8 mouse cellular contexts compared by ENCODE assay signal in genomic region chr5:147227354-147228112, GRCm38 (mm10). TPM values are rescaled to one million over a fixed set of nuclear protein-coding genes. Genes with fewer than 3 reads are reported as not detected.
DNase-seq lines count a peak whose midpoint lies in the region; ATAC-seq and TF ChIP-seq lines count a peak whose summit lies in the region.

No protein-coding gene starts in this region.

- no peak overlapping the region for H3K9ac ChIP-seq in heart, embryonic 11.5 days (ENCODE audit: low read depth, low read length)
- H3K9ac ChIP-seq in liver, embryonic 11.5 days (ENCODE audit: low read depth, low read length), result no peak overlapping the region
- H3K9ac ChIP-seq in stomach, embryonic 14.5 days (replicated peaks; ENCODE audit: low read depth, low read length), result no peak overlapping the region

- ATAC-seq in heart, embryonic 11.5 days (replicated peaks; ENCODE audit: insufficient number of reproducible peaks, low FRiP score, low TSS enrichment), result peak; percentile 49; the same call in 1 of the 2 replicates
- ATAC-seq in liver, embryonic 11.5 days (replicated peaks; ENCODE audit: low FRiP score), result peak; percentile 41; the same call in 1 of the 2 replicates
- peak; percentile 68; the same call in 1 of the 2 replicates for ATAC-seq in stomach, embryonic 14.5 days (ENCODE audit: insufficient number of reproducible peaks, insufficient read depth, low FRiP score, low read depth)

- H3K9me3 ChIP-seq in heart, embryonic 11.5 days (replicated peaks; ENCODE audit: control insufficient read depth, low read length), result no peaks in the 10 kb centered on the region
- H3K9me3 ChIP-seq in liver, embryonic 11.5 days (ENCODE audit: control insufficient read depth, low read length), result no peaks in the 10 kb centered on the region
- no peaks in the 10 kb centered on the region for H3K9me3 ChIP-seq in stomach, embryonic 14.5 days (ENCODE audit: control insufficient read depth, low read depth, low read length)

- no peak overlapping the region for H3K27ac ChIP-seq in bone marrow macrophage, adult 2 months (ENCODE audit: insufficient read depth, low read depth, low read length)
- H3K27ac ChIP-seq in embryonic fibroblast, embryonic 13.5 days (ENCODE audit: insufficient read depth, low read length), result no peak overlapping the region
- H3K27ac ChIP-seq in heart, embryonic 11.5 days (ENCODE audit: low read depth, low read length), result no peak overlapping the region
- no peak overlapping the region for H3K27ac ChIP-seq in liver, embryonic 11.5 days (ENCODE audit: low read depth, low read length)
- H3K27ac ChIP-seq in stomach, embryonic 14.5 days (ENCODE audit: low read length), result no peak overlapping the region

- no peaks in the 10 kb centered on the region for H3K36me3 ChIP-seq in heart, embryonic 11.5 days (ENCODE audit: control insufficient read depth, insufficient read depth, low read length)
- H3K36me3 ChIP-seq in liver, embryonic 11.5 days (ENCODE audit: control insufficient read depth, insufficient read depth, low read length), result no peaks in the 10 kb centered on the region
- no peaks in the 10 kb centered on the region for H3K36me3 ChIP-seq in stomach, embryonic 14.5 days (ENCODE audit: control insufficient read depth, insufficient read depth, low read length)

- DNase-seq in CD4-positive helper T cell, adult 2 months (ENCODE audit: low read depth, low spot score), result peak; percentile 60
- DNase-seq in kidney, postnatal 14 days, result peak; percentile 84
- peak; percentile 80 for DNase-seq in liver, embryonic 11.5 days (ENCODE audit: low spot score)
- DNase-seq in neural tube, embryonic 10.5 days (ENCODE audit: extremely low spot score, low spot score), result peak; percentile 91

- peaks cover 49% of the 10 kb centered on the region for H3K27me3 ChIP-seq in heart, embryonic 11.5 days (ENCODE audit: control insufficient read depth, insufficient read depth, low read length)
- peaks cover 49% of the 10 kb centered on the region for H3K27me3 ChIP-seq in liver, embryonic 11.5 days (replicated peaks; ENCODE audit: control insufficient read depth, insufficient read depth, low read length)
- H3K27me3 ChIP-seq in stomach, embryonic 14.5 days (ENCODE audit: control insufficient read depth, insufficient read depth, low read length), result peaks cover 46% of the 10 kb centered on the region

- H3K4me3 ChIP-seq in bone marrow macrophage, adult 2 months (ENCODE audit: insufficient read depth, low read length), result no peak overlapping the region
- no peak overlapping the region for H3K4me3 ChIP-seq in embryonic fibroblast, embryonic 13.5 days (ENCODE audit: insufficient read depth, low read length)
- no peak overlapping the region for H3K4me3 ChIP-seq in heart, embryonic 11.5 days (ENCODE audit: low read depth, low read length)
- no peak overlapping the region for H3K4me3 ChIP-seq in liver, embryonic 11.5 days (ENCODE audit: low read depth, low read length)
- H3K4me3 ChIP-seq in stomach, embryonic 14.5 days (ENCODE audit: low read depth, low read length), result no peak overlapping the region

- TF ChIP-seq POLR2A in bone marrow macrophage, adult 2 months (IDR thresholded peaks at IDR 0.05; ENCODE audit: borderline replicate concordance, low read depth, low read length), result no peak
- no peak for TF ChIP-seq POLR2A in embryonic fibroblast, embryonic 13.5 days (IDR thresholded peaks at IDR 0.05; ENCODE audit: low read depth, low read length)

- H3K4me1 ChIP-seq in bone marrow macrophage, adult 2 months (ENCODE audit: control insufficient read depth, insufficient read depth, low read length), result no peaks in the 10 kb centered on the region
- H3K4me1 ChIP-seq in embryonic fibroblast, embryonic 13.5 days (ENCODE audit: control insufficient read depth, insufficient read depth, low read length), result no peaks in the 10 kb centered on the region
- no peaks in the 10 kb centered on the region for H3K4me1 ChIP-seq in heart, embryonic 11.5 days (ENCODE audit: control insufficient read depth, insufficient read depth, low read length)
- H3K4me1 ChIP-seq in liver, embryonic 11.5 days (replicated peaks; ENCODE audit: control insufficient read depth, insufficient read depth, low read length), result no peaks in the 10 kb centered on the region
- no peaks in the 10 kb centered on the region for H3K4me1 ChIP-seq in stomach, embryonic 14.5 days (ENCODE audit: control insufficient read depth, insufficient read depth, low read length)

- WGBS in heart, embryonic 11.5 days (ENCODE audit: insufficient replicate concordance), result 15% methylated on average over 25 of the region's 25 CpGs
- WGBS in liver, embryonic 11.5 days, result 16% methylated on average over 25 of the region's 25 CpGs
- 11% methylated on average over 25 of the region's 25 CpGs for WGBS in stomach, embryonic 14.5 days

- peak; percentile 77 for TF ChIP-seq CTCF in bone marrow macrophage, adult 2 months (IDR thresholded peaks at IDR 0.05; ENCODE audit: low read depth, low read length)
- TF ChIP-seq CTCF in embryonic fibroblast, embryonic 13.5 days (IDR thresholded peaks at IDR 0.05; ENCODE audit: borderline replicate concordance, insufficient read depth, low read length), result peak; percentile 98

- H3K4me2 ChIP-seq in heart, embryonic 11.5 days, result no peak overlapping the region
- H3K4me2 ChIP-seq in liver, embryonic 11.5 days, result 0 out of 2 replicates have a peak overlapping the region, but pooled peaks have one; percentile 17
- H3K4me2 ChIP-seq in stomach, embryonic 14.5 days (replicated peaks; ENCODE audit: low read depth, low read length), result peak overlapping the region; percentile 19; the same call in 1 of the 2 replicates

RNA-seq across cellular contexts. Expression of gene Gsx1, which starts 39.0 kb away (rescaled TPM):
- polyA plus RNA-seq in bone marrow macrophage, adult 2 months (2012; ENCODE audit: insufficient read depth, insufficient read length, missing spikeins), result not detected in 2 replicates
- polyA plus RNA-seq in embryonic fibroblast, embryonic 13.5 days (2011; ENCODE audit: insufficient read length, low read depth, missing spikeins), result not detected in 2 replicates
- polyA plus RNA-seq in heart, embryonic 11.5 days (2014; fragmentation: Nextera tagmentation; extraction: Ambion mirVana), result not detected in 2 replicates
- polyA plus RNA-seq in liver, embryonic 11.5 days (2014; fragmentation: Nextera tagmentation; extraction: Ambion mirVana), result not detected in 2 replicates
- not detected in 2 replicates for polyA plus RNA-seq in stomach, embryonic 14.5 days (2014; fragmentation: Nextera tagmentation; extraction: Ambion mirVana)

RNA-seq across cellular contexts. Expression of gene Pdx1, which starts 42.2 kb away (rescaled TPM):
- polyA plus RNA-seq in bone marrow macrophage, adult 2 months (2012; ENCODE audit: insufficient read depth, insufficient read length, missing spikeins), result not detected in 2 replicates
- not detected in 2 replicates for polyA plus RNA-seq in embryonic fibroblast, embryonic 13.5 days (2011; ENCODE audit: insufficient read length, low read depth, missing spikeins)
- polyA plus RNA-seq in heart, embryonic 11.5 days (2014; fragmentation: Nextera tagmentation; extraction: Ambion mirVana), result not detected in 2 replicates
- 0.47 and 0.94 TPM in 2 replicates for polyA plus RNA-seq in liver, embryonic 11.5 days (2014; fragmentation: Nextera tagmentation; extraction: Ambion mirVana)
- polyA plus RNA-seq in stomach, embryonic 14.5 days (2014; fragmentation: Nextera tagmentation; extraction: Ambion mirVana), result 3.4 and 5.2 TPM in 2 replicates
